Mouse (Mus musculus) myocyte (in vitro differentiated cells): Measurements from ENCODE around the gene Map4. TPM values are rescaled to one million over a fixed set of nuclear protein-coding genes. Genes with fewer than 3 reads are reported as not detected.

ENCODE experiments used
- H3K27me3 ChIP-seq: one replicate; pipeline ENCODE4 v1.6.1; 2011; ENCODE audit not compliant: control insufficient read depth, insufficient read depth, insufficient read length
- H3K36me3 ChIP-seq: one replicate; pipeline ENCODE4 v1.6.1; 2011; ENCODE audit not compliant: control insufficient read depth, insufficient read depth
- H3K4me2 ChIP-seq: one replicate; pipeline ENCODE4 v1.6.1; 2011; ENCODE audit warnings: low read depth, control low read depth
- H3K4me3 ChIP-seq: one replicate; pipeline ENCODE4 v1.5.1; 2011; ENCODE audit warnings: mild to moderate bottlenecking, control low read depth, moderate library complexity
- H3K79me2 ChIP-seq: one replicate; pipeline ENCODE4 v1.6.1; 2011; ENCODE audit not compliant: control insufficient read depth, insufficient read depth
- H3ac ChIP-seq: one replicate; pipeline ENCODE4 v1.6.1; 2011; ENCODE audit not compliant: control insufficient read depth, insufficient read length
- CEBPB ChIP-seq: IDR thresholded peaks from 2 replicates; pipeline ENCODE4 v1.6.1; 2011; ENCODE audit warnings: mild to moderate bottlenecking, moderate library complexity; ENCODE audit not compliant: poor library complexity, insufficient read depth, severe bottlenecking
- E2F4 ChIP-seq: IDR thresholded peaks from one replicate; pipeline ENCODE4 v1.6.1; 2011; ENCODE audit warnings: mild to moderate bottlenecking, control low read depth, moderate library complexity; ENCODE audit not compliant: insufficient read depth
- MAX ChIP-seq: IDR thresholded peaks from one replicate; pipeline ENCODE4 v1.6.1; 2011; ENCODE audit warnings: low read depth, mild to moderate bottlenecking, control low read depth
- MYOD1 ChIP-seq, 3 experiments: IDR thresholded peaks; one replicate each; pipeline ENCODE4 v1.6.1; 2011; ENCODE audit warnings: control low read depth in 2 of 3, low read depth in 2 of 3, mild to moderate bottlenecking in 2 of 3, moderate library complexity in 1 of 3; ENCODE audit not compliant: insufficient read length in 2 of 3, control insufficient read depth in 1 of 3
- MYOG ChIP-seq, 3 experiments: IDR thresholded peaks; one replicate each; pipeline ENCODE4 v1.6.1; 2011; ENCODE audit warnings: control low read depth in 2 of 3, low read depth in 2 of 3, mild to moderate bottlenecking in 2 of 3; ENCODE audit not compliant: insufficient read length in 2 of 3, control insufficient read depth in 1 of 3, insufficient read depth in 1 of 3
- POLR2A ChIP-seq: IDR thresholded peaks from one replicate; pipeline ENCODE4 v1.6.1; 2011; ENCODE audit warnings: low read depth, mild to moderate bottlenecking, control low read depth, moderate library complexity; ENCODE audit not compliant: insufficient read length
- POLR2AphosphoS2 ChIP-seq: IDR thresholded peaks from one replicate; pipeline ENCODE4 v1.6.1; 2011; ENCODE audit warnings: low read depth, control low read depth; ENCODE audit not compliant: insufficient read length
- REST ChIP-seq: IDR thresholded peaks from one replicate; pipeline ENCODE4 v1.6.1; 2011; ENCODE audit warnings: mild to moderate bottlenecking, control low read depth, moderate library complexity; ENCODE audit not compliant: insufficient read depth, insufficient read length
- SRF ChIP-seq: IDR thresholded peaks from one replicate; pipeline ENCODE4 v1.6.1; 2011; ENCODE audit warnings: low read depth; ENCODE audit not compliant: control insufficient read depth, insufficient read length
- TCF12 ChIP-seq: IDR thresholded peaks from one replicate; pipeline ENCODE4 v1.6.1; 2011; ENCODE audit warnings: mild to moderate bottlenecking, control low read depth; ENCODE audit not compliant: poor library complexity, insufficient read depth, severe bottlenecking
- TCF3 ChIP-seq: IDR thresholded peaks from one replicate; pipeline ENCODE4 v1.6.1; 2011; ENCODE audit warnings: low read depth, control low read depth; ENCODE audit not compliant: insufficient read length
- USF1 ChIP-seq: IDR thresholded peaks from one replicate; pipeline ENCODE4 v1.6.1; 2011; ENCODE audit warnings: low read depth, mild to moderate bottlenecking, control low read depth, moderate library complexity
- polyA plus RNA-seq: library from polyadenylated mRNA; unstranded; fragments of >200 nt; fragmentation: generic; extraction: Trizol; gene quantifications from one replicate; pipeline ENCODE4 v1.2.1, GENCODE M21; 2012; ENCODE audit warnings: missing spikeins

Gene Map4
- polyA plus RNA-seq, 1 experiment = 246 TPM

GRCm38 (mm10) chr9:110097791-110098190 lies 166.5 kb downstream of the Map4 start:
- H3K27me3 ChIP-seq = no peaks in the 10 kb centered on the region
- H3K36me3 ChIP-seq = peaks cover 19% of the 10 kb centered on the region
- H3K4me3 ChIP-seq = no peak overlapping the region

GRCm38 (mm10) chr9:110100627-110101600 lies 169.7 kb downstream of the Map4 start:
- Histone ChIP-seq H3ac (peak overlapping the region; percentile 56), H3K4me2 (peak overlapping the region; percentile 97), H3K36me3 (peaks cover 16% of the 10 kb centered on the region), H3K27me3 (no peaks in the 10 kb centered on the region), H3K79me2 (peaks cover 14% of the 10 kb centered on the region), H3K4me3 (peak overlapping the region; percentile 57)
- TF ChIP-seq REST = no peak
- peak in 1 of 3 experiments; percentile 55 for TF ChIP-seq MYOD1 (IDR thresholded peaks at IDR 0.05; ENCODE audit: control insufficient read depth in 1 of 3, insufficient read length in 2 of 3, low read depth in 2 of 3)
- TF ChIP-seq USF1 = no peak
- no peak for TF ChIP-seq CEBPB
- TF ChIP-seq TCF3 = no peak
- peak; percentile 86 for TF ChIP-seq POLR2A
- no peak for TF ChIP-seq TCF12
- TF ChIP-seq MAX = no peak
- peak; percentile 90 for TF ChIP-seq POLR2AphosphoS2
- TF ChIP-seq SRF = no peak
- TF ChIP-seq MYOG (IDR thresholded peaks at IDR 0.05; ENCODE audit: control insufficient read depth in 1 of 3, insufficient read depth in 1 of 3, insufficient read length in 2 of 3, low read depth in 2 of 3) = peak in 2 of 3 experiments; percentile 47 to 58
- no peak for TF ChIP-seq E2F4

More at GRCm38 (mm10) chr9:110097791-110098190, 166.5 kb downstream of the Map4 start:
- no peak for TF ChIP-seq MAX
- no peak for TF ChIP-seq REST
- TF ChIP-seq POLR2A = no peak
- TF ChIP-seq USF1 = no peak
- no peak for TF ChIP-seq E2F4
- TF ChIP-seq SRF = no peak
- TF ChIP-seq MYOD1 (IDR thresholded peaks at IDR 0.05; ENCODE audit: control insufficient read depth in 1 of 3, insufficient read length in 2 of 3, low read depth in 2 of 3) = no peak
- no peak for TF ChIP-seq TCF3
- TF ChIP-seq POLR2AphosphoS2 = no peak
- no peak for TF ChIP-seq MYOG (IDR thresholded peaks at IDR 0.05; ENCODE audit: control insufficient read depth in 1 of 3, insufficient read depth in 1 of 3, insufficient read length in 2 of 3, low read depth in 2 of 3)
- TF ChIP-seq TCF12 = no peak
- TF ChIP-seq CEBPB = no peak
- Histone ChIP-seq H3K79me2 (peaks cover 14% of the 10 kb centered on the region), H3K4me2 (no peak overlapping the region), H3ac (no peak overlapping the region)

GRCm38 (mm10) chr9:110116353-110116976 lies 185.2 kb downstream of the Map4 start:
- peaks cover 24% of the 10 kb centered on the region for H3K79me2 ChIP-seq
- peak overlapping the region; percentile 91 for H3K4me2 ChIP-seq
- peaks cover 5% of the 10 kb centered on the region for H3K36me3 ChIP-seq
- H3K4me3 ChIP-seq = peak overlapping the region; percentile 91
- no peaks in the 10 kb centered on the region for H3K27me3 ChIP-seq
- TF ChIP-seq USF1 (no peak), POLR2A (no peak), TCF3 (no peak), MAX (no peak), REST (no peak), MYOD1 (IDR thresholded peaks at IDR 0.05; ENCODE audit: control insufficient read depth in 1 of 3, insufficient read length in 2 of 3, low read depth in 2 of 3) (no peak), E2F4 (no peak)
- peak overlapping the region; percentile 90 for H3ac ChIP-seq

GRCm38 (mm10) chr9:110116977-110117778 lies 185.9 kb downstream of the Map4 start, which contains the start of gene Smarcc1:
TSS of gene Smarcc1 (plus strand) at chr9:110117708.
- Histone ChIP-seq H3K27me3 (no peaks in the 10 kb centered on the region), H3K4me3 (peak within 1 kb of the TSS; percentile 91), H3ac (peak within 1 kb of the TSS; percentile 90), H3K79me2 (peaks cover 24% of the 10 kb centered on the region), H3K36me3 (peaks cover 5% of the 10 kb centered on the region), H3K4me2 (peak within 1 kb of the TSS; percentile 91)
- TF ChIP-seq MYOG (IDR thresholded peaks at IDR 0.05; ENCODE audit: control insufficient read depth in 1 of 3, insufficient read depth in 1 of 3, insufficient read length in 2 of 3, low read depth in 2 of 3) = peak in 1 of 3 experiments; percentile 9
- TF ChIP-seq POLR2A = peak; percentile 88
- TF ChIP-seq POLR2AphosphoS2 = peak; percentile 81
- peak in 2 of 3 experiments; percentile 12 to 45 for TF ChIP-seq MYOD1 (IDR thresholded peaks at IDR 0.05; ENCODE audit: control insufficient read depth in 1 of 3, insufficient read length in 2 of 3, low read depth in 2 of 3)
- TF ChIP-seq E2F4 = no peak
